Mouse (Mus musculus) embryonic fibroblast, embryonic 13.5 days (primary cell): ENCODE results near the gene Thbd. TPM values are rescaled to one million over a fixed set of nuclear protein-coding genes. Genes with fewer than 3 reads are reported as not detected.

Experiments
- H3K27ac ChIP-seq: 2 replicates; pipeline ENCODE4 v1.5.1; 2012; ENCODE audit warnings: low read length, control low read depth, inconsistent platforms; ENCODE audit not compliant: insufficient read depth
- H3K4me1 ChIP-seq: 2 replicates; pipeline ENCODE4 v1.6.1; 2011; ENCODE audit warnings: low read length; ENCODE audit not compliant: control insufficient read depth, insufficient read depth
- H3K4me3 ChIP-seq: 2 replicates; pipeline ENCODE4 v1.5.1; 2011; ENCODE audit warnings: mild to moderate bottlenecking, control low read depth, low read length; ENCODE audit not compliant: insufficient read depth
- CTCF ChIP-seq: IDR thresholded peaks from 2 replicates; pipeline ENCODE4 v1.5.1; 2011; ENCODE audit warnings: mild to moderate bottlenecking, control low read depth, low read length, moderate library complexity, borderline replicate concordance; ENCODE audit not compliant: insufficient read depth
- POLR2A ChIP-seq: IDR thresholded peaks from 2 replicates; pipeline ENCODE4 v1.6.1; 2011; ENCODE audit warnings: low read depth, mild to moderate bottlenecking, control low read depth, low read length, moderate library complexity
- polyA plus RNA-seq: library from polyadenylated mRNA; stranded (reverse); fragments of >200 nt; gene quantifications from 2 replicates; pipeline ENCODE4 v1.2.4, GENCODE M21; 2011; ENCODE audit warnings: low read depth; ENCODE audit not compliant: missing spikeins, insufficient read length

The Thbd gene
- polyA plus RNA-seq, result 66.5 and 77.2 TPM in 2 replicates

GRCm38 (mm10) chr2:148407870-148408760 is at the start of gene Thbd:
Gene Thbd (minus strand): TSS chr2:148408188.
- Histone ChIP-seq H3K4me1 (peaks cover 5% of the 10 kb centered on the region; the same call in 1 of the 2 replicates), H3K4me3 (peak within 1 kb of the TSS; percentile 31), H3K27ac (peak within 1 kb of the TSS; percentile 7)
- TF ChIP-seq CTCF (no peak), POLR2A (peak; percentile 91)

GRCm38 (mm10) chr2:148455341-148455740 is 47.4 kb upstream of the Thbd start:
- TF ChIP-seq POLR2A (no peak), CTCF (no peak)
- Histone ChIP-seq H3K4me1 (no peaks in the 10 kb centered on the region; the same call in 1 of the 2 replicates), H3K4me3 (no peak overlapping the region), H3K27ac (no peak overlapping the region)

GRCm38 (mm10) chr2:148454014-148454542 is 46.1 kb upstream of the Thbd start:
- TF ChIP-seq POLR2A (no peak), CTCF (no peak)
- no peak overlapping the region for H3K4me3 ChIP-seq
- H3K4me1 ChIP-seq, result no peaks in the 10 kb centered on the region; the same call in 1 of the 2 replicates
- H3K27ac ChIP-seq, result peak overlapping the region; percentile 61

GRCm38 (mm10) chr2:148453061-148453460 is 45.1 kb upstream of the Thbd start:
- TF ChIP-seq CTCF, result no peak
- TF ChIP-seq POLR2A, result no peak
- no peak overlapping the region for H3K27ac ChIP-seq
- no peak overlapping the region for H3K4me3 ChIP-seq
- H3K4me1 ChIP-seq, result no peaks in the 10 kb centered on the region; the same call in 1 of the 2 replicates

GRCm38 (mm10) chr2:148451498-148451897 is 43.5 kb upstream of the Thbd start:
- Histone ChIP-seq H3K4me3 (no peak overlapping the region), H3K27ac (no peak overlapping the region), H3K4me1 (peaks cover 3% of the 10 kb centered on the region)
- no peak for TF ChIP-seq POLR2A
- no peak for TF ChIP-seq CTCF

GRCm38 (mm10) chr2:148450616-148451015 is 42.6 kb upstream of the Thbd start:
- Histone ChIP-seq H3K27ac (no peak overlapping the region), H3K4me1 (peaks cover 11% of the 10 kb centered on the region), H3K4me3 (no peak overlapping the region)
- no peak for TF ChIP-seq CTCF
- no peak for TF ChIP-seq POLR2A

- Histone ChIP-seq H3K27ac (no peak overlapping the region), H3K4me3 (no peak overlapping the region)
- TF ChIP-seq POLR2A (no peak), CTCF (no peak)
Observed at GRCm38 (mm10) chr2:148449659-148450058, 41.7 kb upstream of the Thbd start.

GRCm38 (mm10) chr2:148446446-148446845 is 38.5 kb upstream of the Thbd start:
- Histone ChIP-seq H3K27ac (no peak overlapping the region), H3K4me3 (no peak overlapping the region), H3K4me1 (peaks cover 11% of the 10 kb centered on the region)
- TF ChIP-seq CTCF (no peak), POLR2A (no peak)

More at GRCm38 (mm10) chr2:148449659-148450058, 41.7 kb upstream of the Thbd start:
- H3K4me1 ChIP-seq, result peaks cover 11% of the 10 kb centered on the region

- Histone ChIP-seq H3K27ac (no peak overlapping the region), H3K4me3 (no peak overlapping the region), H3K4me1 (peaks cover 11% of the 10 kb centered on the region)
- TF ChIP-seq POLR2A, result no peak
- TF ChIP-seq CTCF, result no peak
Observed at GRCm38 (mm10) chr2:148445616-148446015, 37.6 kb upstream of the Thbd start.

GRCm38 (mm10) chr2:148444472-148444871 is 36.5 kb upstream of the Thbd start:
- TF ChIP-seq POLR2A (no peak), CTCF (no peak)
- no peak overlapping the region for H3K4me3 ChIP-seq
- no peak overlapping the region for H3K27ac ChIP-seq
- peaks cover 13% of the 10 kb centered on the region for H3K4me1 ChIP-seq
